Mouse (Mus musculus) liver, adult 2 months (tissue): ENCODE results near the gene Gabra5.

Experiments
- CTCF ChIP-seq: fragments of 200-500 bp; IDR thresholded peaks from 2 replicates; pipeline ENCODE4 v1.5.1; 2011; ENCODE audit warnings: low read depth, low read length, control low read depth
- POLR2A ChIP-seq: fragments of 200-500 bp; IDR thresholded peaks from 2 replicates; pipeline ENCODE4 v1.6.1; 2011; ENCODE audit warnings: low read length, control low read depth; ENCODE audit not compliant: insufficient read depth; ENCODE audit errors: extremely low read depth

DNA sequence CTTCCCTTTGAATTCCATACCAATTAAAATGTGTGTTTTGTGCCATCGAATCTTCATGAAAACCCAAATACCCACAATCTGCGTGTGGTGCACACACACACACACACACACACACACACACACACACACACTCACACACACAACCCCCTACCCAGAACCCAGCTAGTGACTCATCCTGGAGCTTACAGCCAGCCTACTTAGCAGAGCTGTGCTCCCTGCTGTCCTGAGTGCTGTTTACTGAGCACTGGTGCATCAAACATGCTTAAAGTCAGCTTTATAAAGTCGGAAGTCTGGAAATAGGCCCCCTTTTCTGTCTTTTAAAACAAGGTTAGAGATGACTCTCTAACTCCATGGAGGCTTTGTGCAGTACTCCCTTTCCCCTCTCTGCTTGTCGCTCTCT, 7.0 kb downstream of the Gabra5 start:
- TF ChIP-seq POLR2A: no peak
- no peak for TF ChIP-seq CTCF
